Mouse (Mus musculus): Measurements from ENCODE around the gene Cant1. TPM values are rescaled to one million over a fixed set of nuclear protein-coding genes. Genes with fewer than 3 reads are reported as not detected.
A peak's percentile ranks its signal among the peaks of the same experiment; 100 is the strongest.

Cant1 gene
- polyA plus RNA-seq, 1 experiment from 2014 or later, result 27.7 TPM

DNA sequence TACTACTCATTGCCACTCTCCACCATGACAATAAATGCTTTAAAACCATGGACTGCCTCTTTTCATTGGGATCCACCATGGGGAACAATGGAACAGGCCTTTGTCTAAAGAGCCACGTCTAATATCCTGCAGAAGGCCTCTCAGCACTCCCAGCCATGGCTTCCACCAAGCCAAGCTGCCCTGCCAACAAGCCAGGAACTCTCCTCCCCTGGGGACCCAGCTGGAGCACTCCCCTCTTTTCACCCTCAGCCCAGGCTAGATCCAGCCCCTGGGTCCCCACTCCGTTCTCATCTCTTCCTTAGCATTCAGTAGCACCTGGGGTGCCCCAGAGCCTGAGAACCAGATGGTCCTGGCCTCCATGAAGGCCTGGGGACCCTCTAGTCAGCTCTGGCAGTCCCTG is 34.1 kb upstream of the Cant1 start:
- no peaks in the 10 kb centered on the region for H3K4me1 ChIP-seq (ENCODE audit: control insufficient read depth, insufficient read depth, low read length)
- H3K4me3 ChIP-seq (ENCODE audit: low read depth, low read length), result no peak overlapping the region
- 65% methylated on average over 2 of the region's 2 CpGs for WGBS
- no peaks in the 10 kb centered on the region for H3K36me3 ChIP-seq (ENCODE audit: control insufficient read depth, insufficient read depth, low read length)
- DNase-seq (ENCODE audit: low spot score), result no peak
- H3K27ac ChIP-seq (ENCODE audit: low read depth, low read length), result no peak overlapping the region
- H3K9me3 ChIP-seq (ENCODE audit: control insufficient read depth, low read length), result no peaks in the 10 kb centered on the region
- no peak for ATAC-seq (ENCODE audit: insufficient read depth, low FRiP score, low TSS enrichment)
- no peaks in the 10 kb centered on the region for H3K27me3 ChIP-seq (ENCODE audit: control insufficient read depth, insufficient read depth, low read length)
- H3K9ac ChIP-seq (ENCODE audit: low read length), result no peak overlapping the region
- no peak overlapping the region for H3K4me2 ChIP-seq (ENCODE audit: low read depth)

DNA sequence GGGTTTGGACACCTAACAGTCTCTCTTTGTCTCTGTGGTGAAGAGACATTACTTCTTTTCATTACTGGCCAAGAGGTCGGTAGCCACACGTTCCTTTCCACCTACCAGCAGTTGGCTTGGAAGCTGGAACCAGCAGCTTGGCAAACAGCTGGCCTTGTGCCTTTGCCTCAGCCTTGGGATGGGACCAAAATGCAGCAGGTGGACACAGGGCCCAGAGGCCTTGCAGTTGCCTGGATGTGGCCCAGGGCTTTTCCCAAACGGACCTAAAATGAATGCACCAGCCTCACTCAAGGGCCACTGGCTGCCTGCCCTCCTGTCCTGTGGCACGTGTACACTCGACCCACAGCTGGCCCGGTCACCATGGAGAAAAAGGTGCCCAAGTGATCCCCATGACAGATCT is 32.3 kb upstream of the Cant1 start:
- Histone ChIP-seq H3K9me3 (ENCODE audit: control insufficient read depth, low read length) (no peaks in the 10 kb centered on the region), H3K36me3 (ENCODE audit: control insufficient read depth, insufficient read depth, low read length) (no peaks in the 10 kb centered on the region), H3K27ac (ENCODE audit: low read depth, low read length) (no peak overlapping the region), H3K4me2 (ENCODE audit: low read depth) (no peak overlapping the region), H3K4me3 (ENCODE audit: low read depth, low read length) (no peak overlapping the region), H3K9ac (ENCODE audit: low read length) (no peak overlapping the region), H3K27me3 (ENCODE audit: control insufficient read depth, insufficient read depth, low read length) (no peaks in the 10 kb centered on the region), H3K4me1 (ENCODE audit: control insufficient read depth, insufficient read depth, low read length) (no peaks in the 10 kb centered on the region)
- no peak for DNase-seq (ENCODE audit: low spot score)
- ATAC-seq (ENCODE audit: insufficient read depth, low FRiP score, low TSS enrichment), result no peak
- 88% methylated on average over 6 of the region's 6 CpGs for WGBS

DNA sequence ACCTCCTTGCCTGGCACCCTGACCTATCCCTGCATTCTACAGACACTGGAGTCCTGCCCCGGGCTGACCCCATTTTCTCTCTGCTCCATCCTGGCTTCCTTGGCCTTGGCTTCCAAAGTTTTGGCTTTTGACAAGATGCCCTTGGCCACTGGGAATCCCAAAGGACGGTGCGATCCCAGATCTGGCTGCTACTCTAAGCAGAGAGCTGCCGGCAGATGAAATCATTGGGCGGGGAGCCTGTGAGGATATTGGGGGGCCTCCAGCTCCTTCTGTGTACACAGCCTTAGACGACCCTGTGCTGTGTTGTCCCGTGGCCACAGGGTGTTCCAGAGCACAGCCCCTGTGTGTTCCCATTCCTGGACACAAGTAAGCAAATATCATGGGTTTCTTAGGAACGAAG is 29.5 kb upstream of the Cant1 start:
- Histone ChIP-seq H3K9me3 (ENCODE audit: control insufficient read depth, low read length) (no peaks in the 10 kb centered on the region), H3K4me1 (ENCODE audit: control insufficient read depth, insufficient read depth, low read length) (no peaks in the 10 kb centered on the region), H3K4me3 (ENCODE audit: low read depth, low read length) (no peak overlapping the region), H3K4me2 (ENCODE audit: low read depth) (no peak overlapping the region), H3K27me3 (ENCODE audit: control insufficient read depth, insufficient read depth, low read length) (no peaks in the 10 kb centered on the region), H3K27ac (ENCODE audit: low read depth, low read length) (no peak overlapping the region), H3K9ac (ENCODE audit: low read length) (no peak overlapping the region), H3K36me3 (ENCODE audit: control insufficient read depth, insufficient read depth, low read length) (no peaks in the 10 kb centered on the region)
- 88% methylated on average over 8 of the region's 8 CpGs for WGBS
- no peak for ATAC-seq (ENCODE audit: insufficient read depth, low FRiP score, low TSS enrichment)
- DNase-seq (ENCODE audit: low spot score), result no peak

DNA sequence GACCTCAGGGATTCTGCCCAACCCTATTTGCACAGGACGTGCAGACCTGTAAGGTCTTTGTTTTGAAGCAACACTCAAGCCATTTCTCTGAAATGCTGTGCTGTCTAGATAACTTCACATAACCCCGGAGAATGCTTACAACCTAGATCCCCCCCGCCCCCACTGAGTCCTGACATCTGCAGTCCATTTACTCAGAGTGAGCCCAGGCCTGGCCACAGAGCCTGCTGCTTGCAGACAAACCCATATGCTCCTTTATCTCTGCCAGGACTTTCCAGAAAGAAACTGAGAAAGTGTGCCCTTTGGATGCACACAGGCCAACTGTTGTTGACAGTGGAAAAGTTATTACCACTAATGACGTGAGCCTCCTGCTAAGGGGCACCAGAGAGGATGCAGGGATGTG is 28.5 kb upstream of the Cant1 start:
- Histone ChIP-seq H3K9ac (ENCODE audit: low read length) (no peak overlapping the region), H3K4me2 (ENCODE audit: low read depth) (no peak overlapping the region), H3K27me3 (ENCODE audit: control insufficient read depth, insufficient read depth, low read length) (no peaks in the 10 kb centered on the region), H3K4me3 (ENCODE audit: low read depth, low read length) (no peak overlapping the region), H3K36me3 (ENCODE audit: control insufficient read depth, insufficient read depth, low read length) (no peaks in the 10 kb centered on the region), H3K27ac (ENCODE audit: low read depth, low read length) (no peak overlapping the region), H3K9me3 (ENCODE audit: control insufficient read depth, low read length) (no peaks in the 10 kb centered on the region), H3K4me1 (ENCODE audit: control insufficient read depth, insufficient read depth, low read length) (no peaks in the 10 kb centered on the region)
- 57% methylated on average over 4 of the region's 4 CpGs for WGBS
- DNase-seq (ENCODE audit: low spot score), result no peak
- ATAC-seq (ENCODE audit: insufficient read depth, low FRiP score, low TSS enrichment), result no peak

DNA sequence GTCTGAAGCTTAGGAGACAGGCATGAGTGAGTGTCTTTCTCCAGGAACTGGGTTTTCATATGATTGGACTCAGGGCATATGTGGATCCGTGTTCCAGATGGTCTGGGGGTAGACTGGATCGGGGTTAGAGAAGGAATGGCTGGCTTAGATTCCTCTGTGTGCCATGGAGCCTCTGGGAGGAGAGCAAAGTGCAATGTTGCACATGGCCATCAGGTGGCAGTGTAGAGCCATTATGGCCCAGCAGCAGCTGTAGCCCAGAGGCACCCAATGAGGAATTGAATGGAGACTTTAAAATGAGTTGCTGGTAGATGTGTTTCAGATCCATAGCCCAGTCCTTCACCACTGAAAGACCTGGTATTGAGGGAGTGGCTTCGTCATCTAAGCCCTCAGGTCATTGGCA is 27.0 kb upstream of the Cant1 start:
- no peaks in the 10 kb centered on the region for H3K36me3 ChIP-seq (ENCODE audit: control insufficient read depth, insufficient read depth, low read length)
- H3K27me3 ChIP-seq (ENCODE audit: control insufficient read depth, insufficient read depth, low read length), result no peaks in the 10 kb centered on the region
- H3K4me1 ChIP-seq (ENCODE audit: control insufficient read depth, insufficient read depth, low read length), result no peaks in the 10 kb centered on the region
- no peak overlapping the region for H3K27ac ChIP-seq (ENCODE audit: low read depth, low read length)
- H3K4me2 ChIP-seq (ENCODE audit: low read depth), result no peak overlapping the region
- 30% methylated on average over 3 of the region's 3 CpGs for WGBS
- no peak for ATAC-seq (ENCODE audit: insufficient read depth, low FRiP score, low TSS enrichment)
- no peak overlapping the region for H3K9ac ChIP-seq (ENCODE audit: low read length)
- no peak overlapping the region for H3K4me3 ChIP-seq (ENCODE audit: low read depth, low read length)
- peak; percentile 84 for DNase-seq (ENCODE audit: low spot score)
- H3K9me3 ChIP-seq (ENCODE audit: control insufficient read depth, low read length), result no peaks in the 10 kb centered on the region

DNA sequence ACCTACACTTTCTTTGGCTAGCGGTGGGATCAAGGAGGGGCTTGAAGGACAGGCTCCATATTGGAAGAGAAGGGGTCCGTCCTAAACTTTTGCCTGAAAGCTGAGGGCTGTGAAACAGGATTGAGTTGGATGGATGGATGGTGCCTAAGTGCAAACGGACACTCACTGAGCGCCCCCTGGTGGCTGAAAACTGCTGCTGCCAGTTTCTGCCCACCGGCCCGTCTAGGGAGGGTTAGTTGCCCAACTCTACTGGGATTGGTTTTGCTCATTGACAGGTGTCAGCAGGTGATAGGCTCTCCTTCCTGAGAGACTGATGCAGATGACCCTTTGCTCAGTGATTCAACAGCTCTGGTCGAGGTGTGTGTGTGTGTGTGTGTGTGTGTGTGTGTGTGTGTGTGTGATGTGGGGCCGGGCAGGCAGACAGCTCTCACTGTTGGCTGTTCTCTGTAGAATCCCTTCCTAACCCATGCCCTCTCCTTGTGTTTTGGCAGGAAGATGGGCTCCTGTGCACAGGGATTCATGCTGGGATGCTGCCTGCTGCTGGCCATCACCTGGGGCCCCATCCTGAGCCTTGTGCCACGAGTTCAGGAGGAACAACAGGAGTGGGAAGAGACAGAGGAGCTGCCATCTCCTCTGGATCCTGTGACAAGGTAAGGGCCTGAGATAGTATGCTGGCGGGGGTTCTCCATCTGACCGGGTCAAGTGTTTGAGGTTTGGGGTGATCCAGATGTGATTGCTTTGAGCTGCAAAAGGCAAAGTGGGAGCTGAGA is 24.5 kb upstream of the Cant1 start:
- 34% methylated on average over 11 of the region's 11 CpGs for WGBS
- H3K27ac ChIP-seq (ENCODE audit: low read depth, low read length), result no peak overlapping the region

DNA sequence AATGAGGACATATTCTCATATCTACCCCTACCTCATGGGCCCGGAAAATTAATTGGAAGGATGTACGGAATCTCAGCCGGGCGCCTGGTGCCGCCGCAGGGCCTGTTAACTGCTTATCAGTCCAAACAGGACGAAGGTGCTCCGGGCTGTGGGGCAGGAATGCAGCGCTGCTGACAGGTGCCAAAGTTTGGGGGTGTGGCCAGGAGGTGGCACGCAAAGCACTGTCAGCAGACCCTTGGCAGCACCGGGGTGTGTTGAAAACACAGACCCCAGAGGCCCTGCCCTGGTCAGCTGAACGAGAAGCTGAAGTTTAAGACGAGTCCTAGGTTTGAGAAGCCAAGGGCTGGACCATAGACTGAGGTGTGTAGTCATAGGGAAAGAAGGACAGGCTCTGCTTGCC is 23.8 kb upstream of the Cant1 start:
- no peak overlapping the region for H3K4me3 ChIP-seq (ENCODE audit: low read depth, low read length)
- H3K27me3 ChIP-seq (ENCODE audit: control insufficient read depth, insufficient read depth, low read length), result no peaks in the 10 kb centered on the region
- H3K36me3 ChIP-seq (ENCODE audit: control insufficient read depth, insufficient read depth, low read length), result no peaks in the 10 kb centered on the region
- H3K27ac ChIP-seq (ENCODE audit: low read depth, low read length), result no peak overlapping the region
- no peak overlapping the region for H3K4me2 ChIP-seq (ENCODE audit: low read depth)
- H3K9ac ChIP-seq (ENCODE audit: low read length), result no peak overlapping the region
- DNase-seq (ENCODE audit: low spot score), result no peak
- no peaks in the 10 kb centered on the region for H3K9me3 ChIP-seq (ENCODE audit: control insufficient read depth, low read length)
- 85% methylated on average over 13 of the region's 13 CpGs for WGBS
- ATAC-seq (ENCODE audit: insufficient read depth, low FRiP score, low TSS enrichment), result no peak
- peaks cover 14% of the 10 kb centered on the region for H3K4me1 ChIP-seq (ENCODE audit: control insufficient read depth, insufficient read depth, low read length)

More for the DNA sequence above, 24.5 kb upstream of the Cant1 start:
- H3K9me3 ChIP-seq (ENCODE audit: control insufficient read depth, low read length), result no peaks in the 10 kb centered on the region
- no peak overlapping the region for H3K4me3 ChIP-seq (ENCODE audit: low read depth, low read length)
- DNase-seq (ENCODE audit: low spot score) (peak; percentile 82), ATAC-seq (ENCODE audit: insufficient read depth, low FRiP score, low TSS enrichment) (no peak)
- no peaks in the 10 kb centered on the region for H3K27me3 ChIP-seq (ENCODE audit: control insufficient read depth, insufficient read depth, low read length)
- H3K4me2 ChIP-seq (ENCODE audit: low read depth), result no peak overlapping the region
- no peaks in the 10 kb centered on the region for H3K36me3 ChIP-seq (ENCODE audit: control insufficient read depth, insufficient read depth, low read length)
- no peak overlapping the region for H3K9ac ChIP-seq (ENCODE audit: low read length)
- H3K4me1 ChIP-seq (ENCODE audit: control insufficient read depth, insufficient read depth, low read length), result peaks cover 12% of the 10 kb centered on the region

DNA sequence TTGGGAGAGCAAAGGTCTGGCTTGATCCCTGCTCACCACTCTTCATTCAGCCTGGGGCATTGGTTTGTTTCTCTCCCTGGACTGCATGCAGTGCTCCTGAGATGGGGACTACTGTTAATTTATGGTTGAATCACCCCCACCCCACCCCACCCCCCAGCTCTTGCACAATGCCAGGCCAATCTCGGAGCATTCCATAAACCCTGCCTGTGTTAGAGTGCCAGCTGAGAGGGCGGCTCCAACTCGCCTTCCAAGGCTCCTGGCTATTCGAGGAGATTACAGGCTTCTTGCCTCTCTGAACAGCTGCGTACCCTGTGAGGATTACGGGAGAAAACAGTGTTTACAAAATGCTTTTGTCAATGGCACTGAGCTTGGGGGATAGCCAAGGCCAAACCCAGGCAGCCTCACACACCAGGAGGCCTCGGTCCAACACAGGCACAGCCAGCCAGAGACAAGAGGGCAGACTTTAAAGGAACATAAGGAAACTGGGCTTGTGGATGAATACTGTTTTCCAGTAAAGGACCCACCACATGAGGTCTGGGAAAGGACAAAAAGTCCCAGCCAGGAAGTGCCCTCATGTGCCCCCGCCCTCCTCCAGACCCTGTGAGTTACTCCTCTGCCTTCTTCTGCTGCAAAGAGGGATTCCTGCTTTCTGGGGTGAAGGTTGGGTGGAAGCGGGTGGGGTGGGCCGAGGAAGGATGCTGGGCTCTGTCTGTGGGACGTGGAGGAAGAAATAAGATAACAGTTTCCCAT is 20.0 kb upstream of the Cant1 start:
- peak overlapping the region; percentile 14; the same call in 1 of the 2 replicates for H3K9ac ChIP-seq (ENCODE audit: low read length)
- H3K36me3 ChIP-seq (ENCODE audit: control insufficient read depth, insufficient read depth, low read length), result no peaks in the 10 kb centered on the region
- 23% methylated on average over 11 of the region's 11 CpGs for WGBS
- no peak overlapping the region for H3K4me3 ChIP-seq (ENCODE audit: low read depth, low read length)
- no peaks in the 10 kb centered on the region for H3K9me3 ChIP-seq (ENCODE audit: control insufficient read depth, low read length)
- no peak overlapping the region for H3K4me2 ChIP-seq (ENCODE audit: low read depth)
- peaks cover 14% of the 10 kb centered on the region for H3K4me1 ChIP-seq (ENCODE audit: control insufficient read depth, insufficient read depth, low read length)
- 0 out of 2 replicates have a peak, but pooled peaks have one; percentile 53 for ATAC-seq (ENCODE audit: insufficient read depth, low FRiP score, low TSS enrichment)
- no peaks in the 10 kb centered on the region for H3K27me3 ChIP-seq (ENCODE audit: control insufficient read depth, insufficient read depth, low read length)
- DNase-seq (ENCODE audit: low spot score), result no peak
- peak overlapping the region; percentile 64; the same call in 1 of the 2 replicates for H3K27ac ChIP-seq (ENCODE audit: low read depth, low read length)

DNA sequence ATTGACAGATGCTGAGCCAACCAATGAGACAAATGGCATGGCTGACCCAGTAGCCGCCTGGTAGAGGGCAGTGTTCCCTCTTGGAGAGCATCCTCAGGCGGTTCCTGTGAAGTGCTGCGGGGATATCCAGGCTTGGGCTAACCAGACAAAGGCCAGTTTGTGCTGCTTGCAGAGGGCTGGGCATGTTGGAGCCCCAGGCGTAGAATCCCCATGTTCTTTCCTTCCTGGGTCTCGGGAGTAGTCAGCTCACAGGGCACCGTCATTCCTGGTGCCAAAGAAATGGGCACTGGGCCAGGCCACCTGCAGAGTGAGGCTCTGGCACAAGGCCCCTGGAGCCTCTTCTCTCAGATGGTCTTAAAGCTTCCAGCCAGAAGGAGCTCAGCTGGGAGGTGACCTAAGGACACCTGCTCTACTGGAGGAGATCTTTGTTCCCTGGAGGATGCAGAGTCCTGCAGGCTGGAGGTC is 17.6 kb upstream of the Cant1 start:
- H3K36me3 ChIP-seq (ENCODE audit: control insufficient read depth, insufficient read depth, low read length), result no peaks in the 10 kb centered on the region
- no peak overlapping the region for H3K9ac ChIP-seq (ENCODE audit: low read length)
- H3K4me2 ChIP-seq (ENCODE audit: low read depth), result no peak overlapping the region
- no peaks in the 10 kb centered on the region for H3K9me3 ChIP-seq (ENCODE audit: control insufficient read depth, low read length)
- H3K27ac ChIP-seq (ENCODE audit: low read depth, low read length), result no peak overlapping the region
- H3K4me3 ChIP-seq (ENCODE audit: low read depth, low read length), result no peak overlapping the region
- no peak for ATAC-seq (ENCODE audit: insufficient read depth, low FRiP score, low TSS enrichment)
- DNase-seq (ENCODE audit: low spot score), result no peak
- H3K4me1 ChIP-seq (ENCODE audit: control insufficient read depth, insufficient read depth, low read length), result peaks cover 14% of the 10 kb centered on the region
- H3K27me3 ChIP-seq (ENCODE audit: control insufficient read depth, insufficient read depth, low read length), result no peaks in the 10 kb centered on the region
- 36% methylated on average over 6 of the region's 6 CpGs for WGBS

Measured in neural tube, embryonic 11.5 days (tissue).